Mouse (Mus musculus) inflammation-experienced regulatory T-cells, adult 6 months (primary cell): ENCODE results near the gene Nt5m. TPM values are rescaled to one million over a fixed set of nuclear protein-coding genes. Genes with fewer than 3 reads are reported as not detected.

ENCODE experiments used
- ATAC-seq: one replicate; pipeline ENCODE4 v1.8.0; 2017
- polyA plus RNA-seq, 3 experiments: library from polyadenylated mRNA; unstranded; fragments of 100-300 nt; shearing (Covaris generic); gene quantifications; one replicate each; pipeline ENCODE4 v1.2.1; 2017

The Nt5m gene
- polyA plus RNA-seq, 3 experiments from 2014 or later = 6.3 to 8.8 (median 7.6) TPM

DNA sequence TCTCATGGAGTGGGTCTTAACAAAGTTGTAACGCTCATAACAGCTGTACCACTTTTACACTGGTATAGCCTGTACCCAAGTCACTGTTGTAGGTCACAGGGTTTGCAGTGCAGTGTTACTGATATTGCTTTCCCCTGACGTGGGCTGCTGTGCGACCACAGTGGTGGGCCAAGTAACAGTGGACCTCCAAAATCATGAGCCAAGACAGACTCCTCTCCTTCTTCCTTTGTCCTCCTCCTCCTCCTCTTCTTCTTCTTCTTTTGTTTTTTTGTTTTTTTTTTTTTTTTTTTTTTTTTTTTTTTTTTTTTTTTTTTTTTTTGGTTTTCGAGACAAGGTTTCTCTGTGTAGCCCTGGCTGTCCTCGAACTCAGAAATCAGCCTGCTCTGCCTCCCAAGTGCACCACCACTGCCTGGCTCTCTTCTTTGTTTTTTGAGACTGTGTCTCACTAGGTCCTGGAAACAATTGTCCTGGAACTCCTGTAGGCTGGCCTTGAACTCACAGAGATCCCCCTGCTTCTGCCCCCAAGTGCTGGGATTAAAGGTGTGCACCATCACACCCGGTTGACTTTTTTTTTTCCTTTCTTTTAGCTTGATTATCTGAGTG is 67.4 kb downstream of the Nt5m start:
- no peak for ATAC-seq

DNA sequence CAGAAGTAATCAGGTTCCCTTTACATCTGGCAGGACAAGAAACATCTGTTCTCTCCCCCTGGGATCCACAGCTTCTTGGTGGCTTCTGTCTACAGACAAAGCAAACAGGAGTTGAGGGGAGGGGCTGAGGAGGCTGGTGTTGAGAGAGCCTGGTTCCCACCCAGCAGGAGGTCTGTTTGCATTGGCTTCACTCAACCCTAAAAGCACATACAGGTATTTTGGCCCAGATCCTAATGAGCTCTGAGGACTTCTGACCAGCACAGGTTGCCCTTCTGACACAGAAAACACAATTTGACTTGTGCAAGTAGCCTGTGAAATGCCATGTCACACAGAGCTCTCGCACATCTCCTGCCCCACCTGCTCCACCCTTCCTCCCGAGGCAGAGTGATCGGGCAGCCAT is 69.2 kb downstream of the Nt5m start:
- no peak for ATAC-seq

DNA sequence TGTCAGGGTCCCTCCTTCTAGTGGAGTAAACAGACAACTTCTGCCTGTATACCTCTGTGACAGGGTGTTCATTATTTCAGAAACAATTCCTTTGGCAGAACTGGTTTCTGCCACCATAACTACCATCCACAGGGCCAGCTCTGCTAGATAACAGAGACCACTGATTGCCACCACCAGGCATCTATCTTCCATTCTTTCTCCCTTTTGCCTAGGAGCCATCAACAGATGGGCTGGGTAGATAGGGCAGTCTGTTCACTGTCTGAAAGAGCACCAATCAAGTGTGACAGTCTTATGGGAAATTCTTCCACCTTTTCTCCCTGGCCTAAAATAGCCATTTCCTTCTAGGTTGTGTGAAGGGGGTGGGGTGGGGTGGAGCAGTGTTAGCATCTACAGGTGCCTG is 71.3 kb downstream of the Nt5m start:
- no peak for ATAC-seq

DNA sequence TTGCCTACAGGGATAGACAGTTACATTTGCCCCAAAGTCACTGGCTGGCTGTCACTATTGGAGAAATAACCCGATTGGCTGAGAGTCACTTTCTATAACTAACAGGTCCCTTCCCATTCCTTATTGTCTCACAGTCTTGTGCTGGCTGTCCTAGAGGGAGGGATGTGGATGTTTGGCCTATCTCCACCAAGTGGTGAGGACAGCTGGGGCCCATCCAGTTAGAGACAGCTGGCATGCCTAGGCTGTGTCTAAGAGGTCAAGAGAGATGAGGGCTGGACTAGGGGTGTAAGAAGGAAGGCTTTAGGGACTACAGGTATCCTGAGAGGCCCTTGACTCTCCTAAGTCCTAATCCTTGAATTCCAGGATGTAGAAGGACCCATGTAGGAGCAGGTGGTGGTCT is 72.3 kb downstream of the Nt5m start:
- no peak for ATAC-seq

DNA sequence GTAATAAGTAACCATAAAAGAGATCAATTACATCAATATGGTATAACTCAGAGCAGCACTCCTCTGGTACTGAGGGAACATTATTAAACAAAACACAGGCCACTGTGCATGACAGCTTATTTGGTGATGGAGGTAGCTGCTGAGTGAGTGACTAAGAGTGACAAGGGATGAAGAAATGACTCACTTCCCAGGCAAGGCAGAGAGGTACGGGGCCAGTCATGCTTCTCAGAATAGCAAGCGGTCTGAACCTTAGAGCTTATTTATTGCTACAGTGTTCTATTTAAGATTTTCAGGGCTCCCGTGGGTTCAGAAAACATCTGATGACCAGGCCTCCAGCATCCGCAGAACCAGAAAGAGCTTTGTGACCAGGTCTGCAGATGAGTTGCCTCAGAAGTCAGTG is 74.5 kb downstream of the Nt5m start:
- no peak for ATAC-seq

DNA sequence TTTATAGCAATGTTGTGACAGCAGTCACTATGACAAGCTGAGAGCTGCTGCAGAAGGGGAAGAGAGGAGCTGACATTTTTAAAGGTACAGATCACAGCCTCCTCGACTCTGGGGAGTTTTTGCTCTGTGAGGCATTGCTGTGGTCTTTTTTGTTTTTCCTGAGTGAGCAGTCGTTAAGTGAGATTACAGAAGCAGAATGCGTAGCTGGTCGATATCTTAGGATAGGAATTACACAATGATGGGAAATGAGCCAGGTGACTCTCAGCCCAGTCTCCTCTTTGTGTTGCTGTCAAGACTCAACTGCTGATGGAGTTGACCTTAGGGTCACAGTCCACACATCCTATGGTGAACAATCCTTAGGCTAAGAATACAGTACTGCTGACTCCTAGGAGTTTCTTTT is 78.8 kb downstream of the Nt5m start:
- ATAC-seq = no peak

DNA sequence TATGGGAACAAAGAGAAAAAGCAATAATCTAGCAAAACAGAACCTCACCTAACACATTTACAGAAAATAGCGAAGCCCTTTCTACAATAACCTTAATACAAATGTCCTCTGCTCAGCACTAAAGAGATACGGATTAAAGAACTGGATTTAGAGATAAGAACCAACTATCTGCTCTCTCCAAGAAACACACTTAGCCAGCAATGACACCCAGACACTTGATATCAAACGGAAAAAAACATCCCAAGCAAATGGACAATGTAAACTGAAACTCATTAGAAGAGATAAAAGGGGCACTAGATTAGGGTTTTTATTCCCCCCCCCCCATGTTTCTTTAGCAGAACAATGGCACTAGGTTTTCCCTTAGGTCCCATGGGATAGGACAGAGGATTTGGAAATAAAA is 80.2 kb downstream of the Nt5m start:
- no peak for ATAC-seq

DNA sequence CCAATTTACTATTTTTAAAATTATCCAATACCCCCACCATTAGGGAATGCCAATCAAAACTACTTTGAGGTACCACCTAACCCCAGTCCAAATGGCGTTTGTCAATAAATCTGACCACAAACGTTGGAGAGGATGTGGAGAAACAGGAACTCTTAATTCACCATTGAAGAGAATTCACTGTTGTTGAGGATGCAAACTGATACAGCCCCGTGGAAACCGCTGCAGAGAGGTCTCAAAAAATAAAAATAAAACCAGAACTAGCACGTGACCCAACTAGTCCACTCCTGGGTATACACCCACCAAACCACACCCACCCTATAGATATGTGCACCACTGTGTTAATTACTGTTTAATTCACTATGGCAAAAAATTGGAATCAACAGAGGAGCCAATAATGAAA is 81.1 kb downstream of the Nt5m start:
- no peak for ATAC-seq

DNA sequence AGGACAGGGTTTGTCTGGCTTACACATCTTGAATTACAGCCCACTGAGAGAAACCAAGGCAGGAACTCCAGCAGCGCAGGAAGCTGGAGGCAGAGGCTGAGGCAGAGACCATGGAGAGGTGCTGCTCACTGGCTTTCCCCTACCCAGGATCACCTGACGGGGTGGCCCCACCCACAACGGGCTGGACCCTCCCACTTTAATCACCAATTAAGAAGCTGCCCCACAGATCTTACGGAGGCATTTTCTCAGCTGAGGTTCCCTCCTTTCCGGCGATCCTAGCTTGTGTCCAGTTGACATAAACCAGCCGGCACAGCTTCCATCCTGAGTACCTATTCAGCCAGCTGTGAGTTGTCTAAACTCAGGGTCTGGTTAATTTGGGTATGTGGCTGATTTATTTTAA is 82.0 kb downstream of the Nt5m start:
- no peak for ATAC-seq

DNA sequence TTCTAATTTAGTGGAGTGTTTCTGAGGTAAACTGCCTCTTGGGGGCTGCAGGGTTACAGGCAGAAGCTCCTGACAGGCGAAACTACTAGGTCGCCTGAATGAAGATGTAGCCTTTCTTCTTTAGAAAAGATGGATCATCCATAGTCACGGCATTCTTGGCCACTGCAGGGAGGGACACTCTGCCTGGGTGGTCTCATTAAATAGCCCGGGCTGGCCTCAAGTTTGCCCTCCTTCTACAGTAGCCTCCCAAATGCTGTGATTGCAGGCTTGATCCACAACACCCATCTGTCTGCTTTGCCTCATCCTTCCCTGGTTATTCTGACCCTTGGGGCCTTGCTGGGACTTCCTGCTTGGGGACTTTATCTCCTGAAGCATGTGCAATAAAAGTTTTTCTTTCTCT is 90.8 kb downstream of the Nt5m start:
- no peak for ATAC-seq

Other genes starting within 250 kb of the Nt5m start
- not detected for gene Olfr223, start 246.2 kb upstream of the Nt5m start, polyA plus RNA-seq
- 10 to 100 TPM; 16.4 to 27.3 (median 22.0) TPM for gene Mprip, start 178.1 kb upstream of the Nt5m start, polyA plus RNA-seq
- under 1 TPM in 1 of 3 experiments, not detected in 2; 0.51 TPM for gene Pld6, start 51.8 kb upstream of the Nt5m start, polyA plus RNA-seq
- gene Flcn, start 29.4 kb upstream of the Nt5m start, polyA plus RNA-seq = 10 to 100 TPM; 19.6 to 30.6 (median 23.2) TPM
- gene Cops3, start 391 bp downstream of the Nt5m start, polyA plus RNA-seq = 10 to 100 TPM; 75.3 to 89.0 (median 88.4) TPM
- 1 to 10 TPM; 4.0 to 8.1 (median 6.0) TPM for gene Med9, start 108.8 kb downstream of the Nt5m start, polyA plus RNA-seq
- gene Rasd1, start 125.5 kb downstream of the Nt5m start, polyA plus RNA-seq = under 1 TPM in 1 of 3 experiments, not detected in 2; 0.88 TPM
- 1 to 10 TPM in 2 of 3 experiments, under 1 TPM in 1; 0.74 to 2.5 (median 1.9) TPM for gene Pemt, start 207.0 kb downstream of the Nt5m start, polyA plus RNA-seq